Mouse (Mus musculus) adrenal gland, adult 8-10 months (tissue): Measurements from ENCODE around the gene Smg6. TPM values are rescaled to one million over a fixed set of nuclear protein-coding genes. Genes with fewer than 3 reads are reported as not detected.

Experiments used
- DNase-seq: peaks from one replicate; pipeline ENCODE4 v3.0.0; 2022
- total RNA-seq, 4 experiments: library from RNA; stranded (reverse); gene quantifications; 2 replicates each; pipeline ENCODE4 v1.2.4; 2022

The Smg6 gene
- total RNA-seq, 4 experiments from 2014 or later = 24.7 to 41.9 (median 33.3) TPM

- DNase-seq = peak; percentile 81
These were observed 267.8 kb downstream of the Smg6 start, which contains the start of gene Rtn4rl1 for GRCm38 (mm10) chr11:75193256-75194071. Gene Rtn4rl1 (plus strand): TSS chr11:75193783.

- no peak for DNase-seq
These were observed 268.7 kb downstream of the Smg6 start for GRCm38 (mm10) chr11:75194121-75194849.

GRCm38 (mm10) chr11:75194850-75195461, 269.3 kb downstream of the Smg6 start:
- DNase-seq = peak; percentile 54

- no peak for DNase-seq
These were observed 270.5 kb downstream of the Smg6 start for GRCm38 (mm10) chr11:75196131-75196530.

- DNase-seq = no peak
These were observed 272.3 kb downstream of the Smg6 start for GRCm38 (mm10) chr11:75197956-75198355.

- DNase-seq = no peak
These were observed 273.2 kb downstream of the Smg6 start for GRCm38 (mm10) chr11:75198792-75199191.

- DNase-seq = peak; percentile 44
These were observed 274.3 kb downstream of the Smg6 start for GRCm38 (mm10) chr11:75199951-75200350.

- no peak for DNase-seq
These were observed 275.3 kb downstream of the Smg6 start for GRCm38 (mm10) chr11:75200935-75201334.

GRCm38 (mm10) chr11:75201721-75202120, 276.1 kb downstream of the Smg6 start:
- no peak for DNase-seq

GRCm38 (mm10) chr11:75203926-75204325, 278.3 kb downstream of the Smg6 start:
- no peak for DNase-seq

- DNase-seq = no peak
These were observed 278.8 kb downstream of the Smg6 start for GRCm38 (mm10) chr11:75204472-75204871.

- DNase-seq = no peak
These were observed 280.7 kb downstream of the Smg6 start for GRCm38 (mm10) chr11:75206347-75206746.

- no peak for DNase-seq
These were observed 283.7 kb downstream of the Smg6 start for GRCm38 (mm10) chr11:75209363-75209762.

GRCm38 (mm10) chr11:75210093-75210492, 284.5 kb downstream of the Smg6 start:
- no peak for DNase-seq

- DNase-seq = no peak
These were observed 285.1 kb downstream of the Smg6 start for GRCm38 (mm10) chr11:75210755-75211154.

- DNase-seq = no peak
These were observed 286.5 kb downstream of the Smg6 start for GRCm38 (mm10) chr11:75212031-75212667.

- DNase-seq = no peak
These were observed 287.3 kb downstream of the Smg6 start for GRCm38 (mm10) chr11:75212876-75213275.

- DNase-seq = peak; percentile 34
These were observed 287.9 kb downstream of the Smg6 start for GRCm38 (mm10) chr11:75213372-75214080.
